Mouse (Mus musculus) MEL (cell line): ENCODE measurements at regions not wholly inside any gene's neighbourhood (a gene's known extent, or its start where the extent isn't known, plus 50 kb on each side); places are given as distances from the start of the nearest gene placed in this dataset.

ENCODE experiments used
- DNase-seq: peaks from one replicate; pipeline ENCODE4 v3.0.0; 2011; ENCODE audit warnings: low read depth, low spot score
- H3K27ac ChIP-seq: 2 replicates; pipeline ENCODE4 v1.5.1; 2012; ENCODE audit warnings: low read depth, mild to moderate bottlenecking, control low read depth, low read length, moderate library complexity; ENCODE audit not compliant: control insufficient read depth
- H3K27me3 ChIP-seq, 2 experiments: fragments of 150-350 bp in 1 of 2; sonication (generic) in 1 of 2; 2 replicates each; pipeline ENCODE4 v1.6.1; 2012; ENCODE audit warnings: low read length in 2 of 2, mild to moderate bottlenecking in 2 of 2, improper control_type of control experiment in 1 of 2, moderate library complexity in 1 of 2; ENCODE audit not compliant: insufficient read depth in 2 of 2, control insufficient read depth in 1 of 2
- H3K36me3 ChIP-seq, 2 experiments: 2 replicates each; pipeline ENCODE4 v1.6.1; 2012 to 2014; ENCODE audit warnings: low read length in 2 of 2, improper control_type of control experiment in 1 of 2, inconsistent platforms in 1 of 2, mild to moderate bottlenecking in 1 of 2; ENCODE audit not compliant: insufficient read depth in 2 of 2, control insufficient read depth in 1 of 2
- H3K4me1 ChIP-seq, 2 experiments: fragments of 150-350 bp in 1 of 2; sonication (generic) in 1 of 2; 2 replicates each; pipeline ENCODE4 v1.6.1; 2012; ENCODE audit warnings: low read length in 2 of 2, improper control_type of control experiment in 1 of 2, mild to moderate bottlenecking in 1 of 2; ENCODE audit not compliant: insufficient read depth in 2 of 2, control insufficient read depth in 1 of 2
- H3K4me3 ChIP-seq, 2 experiments: fragments of 150-350 bp in 1 of 2; sonication (generic) in 1 of 2; 2 replicates each; pipeline ENCODE4 v1.5.1; 2012; ENCODE audit warnings: low read depth in 2 of 2, low read length in 2 of 2, mild to moderate bottlenecking in 2 of 2, moderate library complexity in 2 of 2, control low read depth in 1 of 2, improper control_type of control experiment in 1 of 2; ENCODE audit not compliant: control insufficient read depth in 1 of 2, insufficient read depth in 1 of 2
- H3K79me2 ChIP-seq: 2 replicates; pipeline ENCODE4 v1.6.1; 2012; ENCODE audit warnings: mild to moderate bottlenecking, low read length, moderate library complexity; ENCODE audit not compliant: control insufficient read depth, poor library complexity, insufficient read depth
- H3K9ac ChIP-seq: 2 replicates; pipeline ENCODE4 v1.6.1; 2012; ENCODE audit warnings: low read depth, mild to moderate bottlenecking, control low read depth, low read length, moderate library complexity; ENCODE audit not compliant: control insufficient read depth, poor library complexity, severe bottlenecking
- H3K9me3 ChIP-seq: fragments of 150-350 bp; sonication (generic); replicated peaks from 2 replicates; pipeline ENCODE4 v1.6.1; 2012; ENCODE audit warnings: mild to moderate bottlenecking, low read length, improper control_type of control experiment, moderate library complexity; ENCODE audit not compliant: insufficient read depth
- BHLHE40 ChIP-seq: IDR thresholded peaks from 2 replicates; pipeline ENCODE4 v1.6.1; 2012; ENCODE audit warnings: low read depth, mild to moderate bottlenecking, inconsistent platforms, low read length, improper control_type of control experiment, borderline replicate concordance
- CHD2 ChIP-seq: IDR thresholded peaks from 2 replicates; pipeline ENCODE4 v1.6.1; 2011; ENCODE audit warnings: low read length, improper control_type of control experiment
- E2F4 ChIP-seq: IDR thresholded peaks from 2 replicates; pipeline ENCODE4 v1.6.1; 2011; ENCODE audit warnings: low read depth, low read length, improper control_type of control experiment, borderline replicate concordance
- ELF1 ChIP-seq: IDR thresholded peaks from 2 replicates; pipeline ENCODE4 v1.6.1; 2014; ENCODE audit warnings: low read depth, mild to moderate bottlenecking, inconsistent platforms, low read length, improper control_type of control experiment, moderate library complexity
- EP300 ChIP-seq, 2 experiments: IDR thresholded peaks; 2 replicates each; pipeline ENCODE4 v1.6.1; 2011; ENCODE audit warnings: improper control_type of control experiment in 2 of 2, low read length in 2 of 2, low read depth in 1 of 2, mild to moderate bottlenecking in 1 of 2
- GABPA ChIP-seq: IDR thresholded peaks from 2 replicates; pipeline ENCODE4 v1.6.1; 2012; ENCODE audit warnings: low read depth, mild to moderate bottlenecking, inconsistent platforms, low read length, improper control_type of control experiment, moderate library complexity
- GATA1 ChIP-seq: IDR thresholded peaks from 2 replicates; pipeline ENCODE4 v1.6.1; 2011; ENCODE audit warnings: low read depth, low read length, improper control_type of control experiment
- JUND ChIP-seq: IDR thresholded peaks from 2 replicates; pipeline ENCODE4 v1.6.1; 2011; ENCODE audit warnings: low read depth, mild to moderate bottlenecking, improper control_type of control experiment, low read length
- MAFK ChIP-seq: IDR thresholded peaks from 2 replicates; pipeline ENCODE4 v1.6.1; 2011; ENCODE audit warnings: low read depth, mild to moderate bottlenecking, low read length, improper control_type of control experiment, borderline replicate concordance
- MXI1 ChIP-seq: IDR thresholded peaks from 2 replicates; pipeline ENCODE4 v1.6.1; 2011; ENCODE audit warnings: mild to moderate bottlenecking, low read depth, low read length, improper control_type of control experiment
- NRF1 ChIP-seq: IDR thresholded peaks from 2 replicates; pipeline ENCODE4 v1.6.1; 2014; ENCODE audit warnings: low read depth, mild to moderate bottlenecking, inconsistent platforms, low read length, improper control_type of control experiment, moderate library complexity; ENCODE audit not compliant: poor library complexity, insufficient read depth, severe bottlenecking
- POLR2AphosphoS2 ChIP-seq: IDR thresholded peaks from 2 replicates; pipeline ENCODE4 v1.6.1; 2011; ENCODE audit warnings: low read length, improper control_type of control experiment
- POLR2AphosphoS5 ChIP-seq: IDR thresholded peaks from 2 replicates; pipeline ENCODE4 v1.6.1; 2012; ENCODE audit warnings: low read depth, borderline replicate concordance, mild to moderate bottlenecking, inconsistent platforms, low read length, moderate library complexity, mixed read lengths
- RCOR1 ChIP-seq: IDR thresholded peaks from 2 replicates; pipeline ENCODE4 v1.6.1; 2012; ENCODE audit warnings: low read depth, mild to moderate bottlenecking, inconsistent platforms, low read length, improper control_type of control experiment
- SIN3A ChIP-seq: IDR thresholded peaks from 2 replicates; pipeline ENCODE4 v1.6.1; 2012; ENCODE audit warnings: low read length, improper control_type of control experiment, inconsistent platforms
- TAL1 ChIP-seq: IDR thresholded peaks from 2 replicates; pipeline ENCODE4 v1.6.1; 2012; ENCODE audit warnings: mild to moderate bottlenecking, inconsistent platforms, low read length, moderate library complexity, mixed read lengths
- USF1 ChIP-seq: IDR thresholded peaks from 2 replicates; pipeline ENCODE4 v1.6.1; 2014; ENCODE audit warnings: low read depth, mild to moderate bottlenecking, inconsistent platforms, low read length, improper control_type of control experiment, moderate library complexity
- USF2 ChIP-seq, 2 experiments: IDR thresholded peaks; 2 replicates each; pipeline ENCODE4 v1.6.1; 2011 to 2012; ENCODE audit warnings: improper control_type of control experiment in 2 of 2, low read length in 2 of 2, borderline replicate concordance in 1 of 2, inconsistent platforms in 1 of 2, low read depth in 1 of 2, mild to moderate bottlenecking in 1 of 2; ENCODE audit not compliant: insufficient read depth in 1 of 2
- ZMIZ1 ChIP-seq: IDR thresholded peaks from 2 replicates; pipeline ENCODE4 v1.6.1; 2012; ENCODE audit warnings: low read depth, mild to moderate bottlenecking, inconsistent platforms, low read length, improper control_type of control experiment, moderate library complexity

GRCm38 (mm10) chr9:98146901-98147300 is 113.9 kb upstream of the Clstn2 start:
- no peak overlapping the region for H3K27ac ChIP-seq
- H3K9me3 ChIP-seq = no peaks in the 10 kb centered on the region
- H3K27me3 ChIP-seq = no peaks in the 10 kb centered on the region
- TF ChIP-seq GABPA = no peak
- no peak for TF ChIP-seq SIN3A
- no peak for TF ChIP-seq ZMIZ1
- TF ChIP-seq MXI1 = no peak
- no peak for TF ChIP-seq TAL1
- TF ChIP-seq RCOR1 = no peak
- no peak for TF ChIP-seq MAFK
- no peak overlapping the region for H3K9ac ChIP-seq
- H3K4me3 ChIP-seq = no peak overlapping the region
- DNase-seq = no peak
- H3K36me3 ChIP-seq = no peaks in the 10 kb centered on the region
- no peaks in the 10 kb centered on the region for H3K4me1 ChIP-seq
- H3K79me2 ChIP-seq = no peaks in the 10 kb centered on the region

- TF ChIP-seq CHD2 (no peak), POLR2AphosphoS2 (no peak), ELF1 (no peak), POLR2AphosphoS5 (no peak), BHLHE40 (no peak), USF1 (no peak), GATA1 (no peak), JUND (no peak), USF2 (IDR thresholded peaks at IDR 0.05; ENCODE audit: borderline replicate concordance in 1 of 2, insufficient read depth in 1 of 2, low read depth in 1 of 2, low read length in 2 of 2) (no peak)
- Histone ChIP-seq H3K9ac (no peak overlapping the region), H3K79me2 (no peaks in the 10 kb centered on the region), H3K4me1 (no peaks in the 10 kb centered on the region), H3K27me3 (no peaks in the 10 kb centered on the region), H3K27ac (no peak overlapping the region), H3K4me3 (no peak overlapping the region), H3K9me3 (no peaks in the 10 kb centered on the region), H3K36me3 (no peaks in the 10 kb centered on the region)
- no peak for DNase-seq
Observed at GRCm38 (mm10) chr9:98158421-98158820, 125.4 kb upstream of the Clstn2 start.

- no peaks in the 10 kb centered on the region for H3K27me3 ChIP-seq
- H3K36me3 ChIP-seq = no peaks in the 10 kb centered on the region
- H3K27ac ChIP-seq = no peak overlapping the region
- H3K4me3 ChIP-seq = no peak overlapping the region
- no peak for DNase-seq
- H3K79me2 ChIP-seq = no peaks in the 10 kb centered on the region
- H3K9me3 ChIP-seq = no peaks in the 10 kb centered on the region
- TF ChIP-seq CHD2 = no peak
- TF ChIP-seq EP300 (IDR thresholded peaks at IDR 0.05; ENCODE audit: low read depth in 1 of 2, low read length in 2 of 2) = no peak
- no peak for TF ChIP-seq BHLHE40
- no peak for TF ChIP-seq E2F4
- no peak for TF ChIP-seq NRF1
- no peak for TF ChIP-seq MAFK
- no peak overlapping the region for H3K9ac ChIP-seq
- no peaks in the 10 kb centered on the region for H3K4me1 ChIP-seq
Observed at GRCm38 (mm10) chr9:98164489-98164888, 122.7 kb upstream of the Nmnat3 start.
